21 mouse cellular contexts compared by ENCODE assay signal in genomic region chr7:36977819-36978218, GRCm38 (mm10).
DNase-seq lines count a peak whose midpoint lies in the region; ATAC-seq lines count a peak whose summit lies in the region.
"Had no signal": no experiment of that assay in that cellular context is flagged by ENCODE, and none has a peak within 500 bp of the region (broad histone marks: within the 10 kb centered on the region; RNA-seq: fewer than 3 reads in every experiment).

No protein-coding gene starts in this region.

- no peak overlapping the region for H3K4me2 ChIP-seq in midbrain, embryonic 14.5 days (ENCODE audit: low read length)
- no peak overlapping the region for H3K4me2 ChIP-seq in forebrain, embryonic 14.5 days (ENCODE audit: low read length)
- 0 out of 2 replicates have a peak overlapping the region, but pooled peaks have one; percentile 2 for H3K4me2 ChIP-seq in limb, embryonic 12.5 days
- H3K4me2 ChIP-seq: embryonic facial prominence, embryonic 13.5 days; heart, embryonic 15.5 days; hindbrain, embryonic 15.5 days; liver, embryonic 11.5 days had no signal

- H3K9ac ChIP-seq in midbrain, embryonic 14.5 days (replicated peaks; ENCODE audit: low read length): no peak overlapping the region
- H3K9ac ChIP-seq in forebrain, embryonic 14.5 days (ENCODE audit: low read length): no peak overlapping the region
- no peak overlapping the region for H3K9ac ChIP-seq in limb, embryonic 12.5 days (replicated peaks)
- H3K9ac ChIP-seq: embryonic facial prominence, embryonic 13.5 days; heart, embryonic 15.5 days; hindbrain, embryonic 15.5 days had no signal

- no peak overlapping the region for H3K4me3 ChIP-seq in midbrain, embryonic 14.5 days (replicated peaks; ENCODE audit: low read depth, low read length)
- H3K4me3 ChIP-seq in midbrain, embryonic 10.5 days: no peak overlapping the region
- no peak overlapping the region for H3K4me3 ChIP-seq in forebrain, embryonic 14.5 days (ENCODE audit: low read depth, low read length)
- no peak overlapping the region for H3K4me3 ChIP-seq in limb, embryonic 12.5 days (replicated peaks)
- H3K4me3 ChIP-seq: embryonic facial prominence, embryonic 13.5 days; heart, embryonic 15.5 days; hindbrain, embryonic 15.5 days; myocyte had no signal

- intact Hi-C loops in heart, postnatal 36 days (cut with DNase I): loop anchor here (10.0 kb wide), 3 partner anchors 193 to 903 kb away; no protein-coding TSS in a partner anchor
- intact Hi-C loops in heart, postnatal 25 days (cut with DNase I): loop anchor here (5.0 to 10.0 kb wide), 2 partner anchors 906 to 1073 kb away; no protein-coding TSS in a partner anchor

- peak; percentile 39 for DNase-seq in midbrain, embryonic 14.5 days
- no peak for DNase-seq in midbrain, embryonic 10.5 days (ENCODE audit: low spot score)
- peak; percentile 62 for DNase-seq in forebrain, embryonic 14.5 days (ENCODE audit: low spot score)
- peak; percentile 37 for DNase-seq in forelimb bud, embryonic 11.5 days (ENCODE audit: low read depth, low spot score)
- DNase-seq in heart, postnatal 36 days: no peak
- no peak for DNase-seq in heart, postnatal 25 days (ENCODE audit: low spot score)
- DNase-seq in adrenal gland, postnatal 25 days: no peak
- DNase-seq: adrenal gland, adult 2 months; cerebellum, postnatal 10 days; gastrocnemius, postnatal 36 days; kidney, adult 11 months; layer of hippocampus, postnatal 36 days; lung, adult 18-20 months; spleen, adult 18-20 months; thymus, postnatal 4 days had no signal

- H3K9me3 ChIP-seq in midbrain, embryonic 14.5 days (ENCODE audit: control insufficient read depth, low read length): no peaks in the 10 kb centered on the region
- H3K9me3 ChIP-seq in midbrain, embryonic 10.5 days (replicated peaks): no peaks in the 10 kb centered on the region
- H3K9me3 ChIP-seq in forebrain, embryonic 14.5 days (replicated peaks; ENCODE audit: control insufficient read depth, low read length): no peaks in the 10 kb centered on the region
- peaks cover 5% of the 10 kb centered on the region; the same call in 1 of the 2 replicates for H3K9me3 ChIP-seq in limb, embryonic 12.5 days
- H3K9me3 ChIP-seq: embryonic facial prominence, embryonic 13.5 days; heart, embryonic 15.5 days; hindbrain, embryonic 15.5 days had no signal

- WGBS in midbrain, embryonic 14.5 days: 61% methylated on average over 12 of the region's 12 CpGs
- 95% methylated on average over 12 of the region's 12 CpGs for WGBS in midbrain, embryonic 10.5 days
- WGBS in forebrain, embryonic 14.5 days: 52% methylated on average over 12 of the region's 12 CpGs
- 40% methylated on average over 12 of the region's 12 CpGs for WGBS in limb, embryonic 12.5 days

- ATAC-seq in midbrain, embryonic 14.5 days (ENCODE audit: low FRiP score, low TSS enrichment): no peak
- ATAC-seq in forebrain, embryonic 14.5 days: peak; percentile 60
- no peak for ATAC-seq in limb, embryonic 12.5 days (ENCODE audit: insufficient number of reproducible peaks, insufficient read depth, low FRiP score, low TSS enrichment, low read depth)

- H3K27me3 ChIP-seq in midbrain, embryonic 14.5 days (ENCODE audit: control insufficient read depth, insufficient read depth, low read length): no peaks in the 10 kb centered on the region
- no peaks in the 10 kb centered on the region for H3K27me3 ChIP-seq in midbrain, embryonic 10.5 days (ENCODE audit: low read depth, poor library complexity, severe bottlenecking)
- H3K27me3 ChIP-seq in forebrain, embryonic 14.5 days (replicated peaks; ENCODE audit: control insufficient read depth, insufficient read depth, low read length): no peaks in the 10 kb centered on the region
- H3K27me3 ChIP-seq in limb, embryonic 12.5 days: no peaks in the 10 kb centered on the region
- H3K27me3 ChIP-seq: embryonic facial prominence, embryonic 13.5 days; heart, embryonic 15.5 days; hindbrain, embryonic 15.5 days had no signal

- no peaks in the 10 kb centered on the region for H3K36me3 ChIP-seq in midbrain, embryonic 14.5 days (ENCODE audit: control insufficient read depth, insufficient read depth, low read length)
- H3K36me3 ChIP-seq in midbrain, embryonic 10.5 days: no peaks in the 10 kb centered on the region
- H3K36me3 ChIP-seq in forebrain, embryonic 14.5 days (ENCODE audit: control insufficient read depth, insufficient read depth, low read length): no peaks in the 10 kb centered on the region
- H3K36me3 ChIP-seq in limb, embryonic 12.5 days: no peaks in the 10 kb centered on the region
- H3K36me3 ChIP-seq: embryonic facial prominence, embryonic 13.5 days; heart, embryonic 15.5 days; hindbrain, embryonic 15.5 days had no signal

- no peaks in the 10 kb centered on the region for H3K4me1 ChIP-seq in midbrain, embryonic 14.5 days (ENCODE audit: control insufficient read depth, insufficient read depth, low read length)
- peaks cover 22% of the 10 kb centered on the region for H3K4me1 ChIP-seq in midbrain, embryonic 10.5 days
- H3K4me1 ChIP-seq in forebrain, embryonic 14.5 days (ENCODE audit: control insufficient read depth, insufficient read depth, low read length): peaks cover 3% of the 10 kb centered on the region; the same call in 1 of the 2 replicates
- H3K4me1 ChIP-seq in limb, embryonic 12.5 days (replicated peaks): peaks cover 20% of the 10 kb centered on the region

- H3K27ac ChIP-seq in midbrain, embryonic 14.5 days (replicated peaks; ENCODE audit: low read depth, low read length): peak overlapping the region; percentile 28; the same call in 1 of the 2 replicates
- H3K27ac ChIP-seq in midbrain, embryonic 10.5 days (replicated peaks): no peak overlapping the region
- peak overlapping the region; percentile 48; the same call in 1 of the 2 replicates for H3K27ac ChIP-seq in forebrain, embryonic 14.5 days (ENCODE audit: low read depth, low read length)
- H3K27ac ChIP-seq in limb, embryonic 12.5 days: peak overlapping the region; percentile 45; the same call in 1 of the 2 replicates
- H3K27ac ChIP-seq: embryonic facial prominence, embryonic 13.5 days; heart, embryonic 15.5 days had no signal

Comparison
In these comparisons a context has a peak if more than half of its experiments do, and no peak if none do; other contexts are left out.
1. DNase-seq: peak in midbrain, embryonic 14.5 days (single experiment), forebrain, embryonic 14.5 days (single experiment) and forelimb bud, embryonic 11.5 days (single experiment); none in midbrain, embryonic 10.5 days (single experiment), heart, postnatal 36 days (0 of 2), heart, postnatal 25 days (single experiment) and adrenal gland, postnatal 25 days (single experiment).